Mouse (Mus musculus) left cerebral cortex, adult 2 months (tissue): ENCODE measurements at regions not wholly inside any gene's neighbourhood (a gene's known extent, or its start where the extent isn't known, plus 50 kb on each side); places are given as distances from the start of the nearest gene placed in this dataset.

Experiments
- DNase-seq, 2 experiments: peaks; one replicate each; pipeline ENCODE4 v3.0.0; 2021 to 2022; ENCODE audit warnings: low spot score in 2 of 2, mixed read lengths in 1 of 2; ENCODE audit errors: extremely low spot score in 1 of 2
- H3K27ac ChIP-seq: fragments of 200-600 bp; 2 replicates; pipeline ENCODE4 v1.8.1; 2022
- H3K4me3 ChIP-seq: fragments of 200-600 bp; 2 replicates; pipeline ENCODE4 v1.8.1; 2022
- CTCF ChIP-seq: fragments of 200-600 bp; IDR thresholded peaks from 2 replicates; pipeline ENCODE4 v1.8.1; 2022; ENCODE audit warnings: antibody characterized with exemption, mild to moderate bottlenecking, moderate library complexity
- intact Hi-C: fragments of 180-260 bp; cut with DNase I; formaldehyde crosslinking; loops from one replicate; pipeline ENCODE4 v1.15.1; 2025

DNA sequence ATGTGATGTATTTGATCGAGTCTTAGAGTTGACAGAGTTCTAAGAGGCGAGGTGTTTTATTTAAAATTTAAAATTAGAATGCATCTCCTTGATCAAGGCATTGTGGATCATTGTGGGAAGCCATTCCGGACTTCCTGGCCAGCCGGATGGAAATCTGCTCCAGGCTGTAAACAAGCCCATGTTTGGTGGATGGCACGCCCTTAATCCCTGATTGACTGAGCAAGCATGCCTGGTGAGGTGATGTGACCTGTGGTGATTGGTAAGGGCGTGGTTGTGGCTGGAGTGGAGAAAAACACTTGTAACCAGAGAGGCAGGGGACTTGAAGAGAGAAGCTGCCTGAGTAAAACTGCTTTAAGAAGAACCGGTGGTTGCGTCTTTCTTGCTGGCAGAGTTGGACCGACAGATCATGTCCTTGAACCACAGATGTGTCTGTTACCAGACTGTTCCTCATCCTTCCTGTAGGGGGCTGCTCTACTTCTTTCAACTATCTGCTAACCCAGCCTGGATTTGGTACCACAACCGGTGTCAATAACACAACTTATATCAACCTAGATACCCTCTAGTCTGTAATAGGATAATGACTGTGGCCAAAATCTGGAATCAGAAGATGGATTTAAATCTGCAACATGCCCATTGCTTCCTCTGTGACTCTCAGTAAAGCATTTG lies 164.4 kb downstream of the Ifng start:
- intact Hi-C loops = no loop called here
- no peak for DNase-seq
- Histone ChIP-seq H3K4me3 (no peak overlapping the region), H3K27ac (no peak overlapping the region)
- TF ChIP-seq CTCF = peak; percentile 34

DNA sequence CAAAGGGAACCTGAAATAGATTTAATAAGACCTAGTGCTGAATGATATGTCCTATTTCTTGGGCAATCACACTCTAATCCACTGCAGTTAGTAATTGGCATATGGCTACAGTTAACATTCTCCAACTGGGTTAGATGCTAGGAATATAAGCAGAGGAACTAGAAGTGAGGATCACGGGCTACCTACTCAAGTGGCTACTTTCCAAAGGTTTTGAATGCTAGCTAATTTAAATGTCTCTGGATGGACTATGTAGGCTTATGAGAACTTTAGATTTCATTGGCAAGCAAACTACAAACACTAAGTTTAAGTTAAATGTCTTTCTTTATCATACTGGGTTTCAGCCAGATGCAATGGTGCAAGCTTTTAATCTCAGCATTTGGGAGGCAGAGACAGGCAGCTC lies 166.6 kb downstream of the Ifng start:
- Histone ChIP-seq H3K27ac (no peak overlapping the region), H3K4me3 (no peak overlapping the region)
- TF ChIP-seq CTCF = no peak
- no peak for DNase-seq
- intact Hi-C loops = no loop called here

DNA sequence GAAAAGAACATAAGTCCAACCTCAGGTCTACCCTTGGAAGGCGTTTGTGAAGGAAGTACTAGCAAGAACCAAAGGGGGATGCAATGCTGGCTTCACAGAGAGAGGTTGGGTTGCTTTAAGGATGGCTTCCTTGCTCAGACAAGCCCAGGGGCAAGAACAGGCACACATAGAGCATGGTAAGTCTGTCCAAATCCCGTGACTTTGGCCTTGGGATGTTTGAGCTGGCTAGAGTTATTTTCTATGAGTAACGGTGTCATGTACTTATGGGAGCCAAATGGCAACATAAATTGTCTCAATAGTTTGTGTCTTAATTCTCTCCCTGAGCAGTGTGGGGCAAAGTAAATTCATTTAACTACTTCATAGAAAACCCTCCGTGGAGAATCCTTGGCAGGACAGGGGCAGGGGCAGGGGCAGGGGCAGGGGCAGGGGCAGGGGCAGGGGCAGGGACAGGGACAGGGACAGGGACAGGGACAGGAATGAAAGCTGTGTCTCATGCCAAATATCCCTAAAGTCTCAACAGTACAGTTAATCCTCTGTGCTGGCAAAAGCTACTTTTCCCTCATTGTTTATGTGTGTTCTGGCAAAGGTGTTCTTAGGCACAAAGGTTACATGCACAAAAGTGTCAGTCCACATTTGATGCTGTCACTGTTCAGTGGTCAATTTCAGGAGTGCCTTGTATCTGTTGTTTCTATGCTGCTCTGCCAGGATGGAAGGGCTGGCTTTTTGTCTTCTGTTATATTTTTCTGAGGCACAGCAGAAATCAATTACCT lies 167.7 kb downstream of the Ifng start:
- no peak overlapping the region for H3K4me3 ChIP-seq
- intact Hi-C loops = no loop called here
- DNase-seq = no peak
- TF ChIP-seq CTCF = no peak
- H3K27ac ChIP-seq = no peak overlapping the region

DNA sequence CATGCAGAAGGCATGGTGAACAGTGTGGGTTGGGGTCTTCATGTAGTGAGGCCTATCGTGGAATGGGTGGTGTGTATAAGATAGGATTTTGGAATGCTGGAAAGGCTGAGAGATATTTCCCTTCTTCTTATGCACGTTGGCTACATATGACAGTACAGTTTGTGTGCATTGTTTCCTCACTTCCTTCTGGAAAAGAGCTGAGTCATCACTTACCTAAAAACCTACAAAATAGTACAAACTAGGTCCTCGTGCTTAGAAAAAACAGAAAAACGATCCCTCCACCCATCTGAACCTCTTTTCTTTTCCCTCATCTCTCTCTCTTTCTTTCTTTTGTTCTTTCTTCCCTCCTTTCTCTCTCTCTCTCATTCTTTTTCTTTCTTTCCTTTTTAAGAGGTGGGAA lies 168.3 kb downstream of the Ifng start:
- Histone ChIP-seq H3K4me3 (no peak overlapping the region), H3K27ac (no peak overlapping the region)
- no peak for TF ChIP-seq CTCF
- intact Hi-C loops = no loop called here
- DNase-seq = no peak

DNA sequence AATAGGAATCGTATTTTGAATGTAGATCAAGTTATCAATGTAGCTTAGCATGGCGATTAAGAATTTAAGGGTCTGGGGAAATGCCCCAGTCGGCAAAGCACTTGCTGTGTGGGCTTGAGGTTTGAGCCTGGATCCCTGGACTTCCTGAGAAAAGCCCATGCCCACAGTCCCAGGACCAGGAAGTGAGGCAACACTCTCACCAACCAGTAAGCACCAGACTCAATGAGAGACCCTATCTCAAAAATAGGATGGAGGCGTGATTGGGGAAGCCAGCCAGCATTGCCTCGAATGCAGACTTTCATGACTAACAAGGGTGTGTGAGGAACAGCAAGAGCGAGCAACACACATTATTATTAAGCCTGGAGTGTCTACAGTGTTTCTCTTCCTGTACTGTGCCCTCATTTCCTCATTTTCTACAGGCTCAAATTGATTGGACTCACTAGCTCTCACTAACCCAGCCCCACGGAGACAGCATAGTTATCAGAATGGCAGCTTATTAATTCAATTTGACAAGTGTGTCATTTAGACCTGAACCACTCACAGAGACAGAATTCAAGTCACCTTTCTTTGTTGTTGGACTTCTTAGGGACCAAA lies 170.1 kb downstream of the Ifng start:
- Histone ChIP-seq H3K27ac (no peak overlapping the region), H3K4me3 (no peak overlapping the region)
- intact Hi-C loops = no loop called here
- DNase-seq = no peak
- TF ChIP-seq CTCF = no peak

DNA sequence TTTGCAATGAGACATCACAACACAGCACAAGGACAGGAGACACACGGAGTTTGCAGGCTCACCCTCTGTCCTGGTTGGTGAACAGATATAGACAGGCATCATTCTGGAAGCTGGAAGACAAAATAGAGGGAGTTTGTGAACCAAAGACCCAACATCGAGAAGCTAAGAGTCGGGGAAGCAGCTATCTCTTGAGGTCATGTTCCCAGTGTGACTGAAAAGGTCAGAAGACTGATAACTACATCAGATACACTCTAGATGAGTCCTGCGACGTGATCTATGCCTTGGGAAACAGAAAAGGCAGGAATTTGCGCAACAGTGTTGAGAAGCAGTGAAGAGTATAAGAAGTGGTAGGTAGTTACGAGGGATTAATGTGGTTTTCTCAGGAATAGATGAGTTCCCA lies 171.2 kb downstream of the Ifng start:
- TF ChIP-seq CTCF = no peak
- H3K4me3 ChIP-seq = no peak overlapping the region
- intact Hi-C loops = no loop called here
- no peak overlapping the region for H3K27ac ChIP-seq
- DNase-seq = no peak

DNA sequence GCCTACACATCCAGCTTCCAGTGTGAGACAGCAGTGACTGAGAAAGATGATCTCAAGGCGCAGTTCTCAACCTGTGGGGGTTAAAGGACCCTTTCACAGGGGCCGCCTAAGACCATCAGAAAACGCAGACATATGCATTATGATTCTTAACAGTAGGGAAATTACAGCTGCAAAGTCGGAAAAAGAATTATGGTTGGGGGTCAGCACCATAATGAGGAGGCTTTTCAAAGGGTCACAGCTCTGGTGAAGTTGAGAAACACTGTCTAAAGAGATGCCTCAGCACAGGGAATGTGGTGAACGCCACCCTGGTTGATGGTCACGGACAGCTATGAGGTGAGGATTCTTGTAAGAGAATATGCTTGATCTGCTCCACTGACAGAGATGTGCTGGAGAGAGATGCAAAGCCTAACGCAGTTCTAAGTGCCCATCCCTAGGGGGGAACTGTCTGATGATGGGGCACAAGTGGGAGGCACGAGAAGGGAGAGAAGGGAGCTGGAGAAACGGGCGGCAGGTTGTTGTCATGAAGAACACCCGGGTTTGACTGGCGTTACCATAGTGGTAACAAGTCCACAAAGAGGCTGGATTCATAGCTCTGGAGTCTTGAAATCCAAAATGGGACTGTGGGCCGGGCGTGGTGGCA lies 172.3 kb downstream of the Ifng start:
- Histone ChIP-seq H3K27ac (no peak overlapping the region), H3K4me3 (no peak overlapping the region)
- intact Hi-C loops = no loop called here
- no peak for TF ChIP-seq CTCF
- DNase-seq = no peak

DNA sequence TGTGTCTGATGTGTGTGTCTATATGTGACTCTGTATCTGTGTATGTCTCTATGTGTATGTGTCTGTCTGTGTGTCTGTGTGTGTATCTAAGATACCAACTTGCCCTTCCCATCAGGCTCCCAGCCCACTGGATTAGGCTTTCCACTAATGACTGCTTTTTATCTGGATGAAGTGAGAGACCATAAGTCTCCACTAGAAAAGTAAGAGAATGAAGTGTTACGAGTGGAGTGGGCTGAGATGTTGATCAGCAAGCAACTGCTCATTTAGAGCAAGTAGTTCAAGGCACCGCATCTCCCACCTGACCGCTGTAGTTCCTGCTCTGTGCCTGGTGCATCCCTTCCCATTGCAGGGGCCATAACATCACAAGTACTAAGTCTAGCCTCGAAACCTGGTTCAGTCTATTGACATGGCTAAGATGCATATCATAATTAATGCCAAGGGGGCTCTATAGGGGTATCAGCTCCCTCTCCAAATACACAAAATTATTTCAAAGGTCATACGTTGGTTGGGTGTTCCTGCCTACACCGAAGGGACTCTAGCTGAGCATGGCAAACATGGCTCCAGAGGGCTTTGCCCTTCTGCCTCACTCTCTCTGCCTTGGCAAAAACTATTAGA lies 173.5 kb downstream of the Ifng start:
- Histone ChIP-seq H3K4me3 (no peak overlapping the region), H3K27ac (no peak overlapping the region)
- TF ChIP-seq CTCF = no peak
- intact Hi-C loops = no loop called here
- DNase-seq = no peak

DNA sequence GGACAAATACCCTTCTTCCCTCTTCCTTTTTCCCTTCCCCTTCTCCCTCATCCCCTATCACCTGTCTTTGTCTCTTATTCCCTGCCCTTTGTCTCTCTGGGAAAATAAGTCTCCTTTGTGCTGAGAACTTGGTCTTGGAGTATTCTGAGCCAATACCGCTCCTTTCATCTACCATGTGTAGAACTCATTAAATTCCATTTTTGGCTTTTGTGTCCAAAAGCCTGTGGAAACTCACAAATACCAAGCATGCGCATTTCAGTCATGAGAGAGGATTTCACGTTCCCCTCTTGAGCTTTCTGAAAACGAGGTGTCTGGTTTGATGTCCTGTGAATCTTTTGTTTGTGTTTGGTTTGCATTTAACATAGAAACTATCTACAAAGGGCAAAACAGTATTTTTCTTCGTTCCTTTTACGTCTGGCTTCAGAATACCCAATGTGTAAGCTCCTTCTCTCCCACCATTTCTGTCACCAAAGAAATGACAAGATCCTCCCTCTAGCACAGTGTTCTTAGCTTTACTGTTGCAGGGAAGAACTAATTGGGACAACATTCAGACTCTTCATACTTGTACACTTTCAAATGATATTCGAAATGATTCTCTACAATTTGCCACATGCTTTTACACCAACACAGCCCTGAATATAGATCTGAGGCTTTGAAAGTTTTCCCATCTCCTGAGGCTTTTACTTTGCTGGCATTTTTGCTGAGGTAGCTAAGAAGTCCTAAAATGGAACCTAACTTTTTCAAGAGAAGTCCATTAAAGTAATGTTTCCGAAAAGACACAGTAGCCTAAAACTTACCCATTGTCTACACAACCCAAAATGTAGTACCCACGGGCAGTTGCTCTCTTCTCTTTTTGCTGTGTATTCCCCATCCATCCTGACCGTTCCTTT lies 174.5 kb downstream of the Ifng start:
- DNase-seq = no peak
- TF ChIP-seq CTCF = no peak
- Histone ChIP-seq H3K27ac (no peak overlapping the region), H3K4me3 (no peak overlapping the region)
- intact Hi-C loops = no loop called here

DNA sequence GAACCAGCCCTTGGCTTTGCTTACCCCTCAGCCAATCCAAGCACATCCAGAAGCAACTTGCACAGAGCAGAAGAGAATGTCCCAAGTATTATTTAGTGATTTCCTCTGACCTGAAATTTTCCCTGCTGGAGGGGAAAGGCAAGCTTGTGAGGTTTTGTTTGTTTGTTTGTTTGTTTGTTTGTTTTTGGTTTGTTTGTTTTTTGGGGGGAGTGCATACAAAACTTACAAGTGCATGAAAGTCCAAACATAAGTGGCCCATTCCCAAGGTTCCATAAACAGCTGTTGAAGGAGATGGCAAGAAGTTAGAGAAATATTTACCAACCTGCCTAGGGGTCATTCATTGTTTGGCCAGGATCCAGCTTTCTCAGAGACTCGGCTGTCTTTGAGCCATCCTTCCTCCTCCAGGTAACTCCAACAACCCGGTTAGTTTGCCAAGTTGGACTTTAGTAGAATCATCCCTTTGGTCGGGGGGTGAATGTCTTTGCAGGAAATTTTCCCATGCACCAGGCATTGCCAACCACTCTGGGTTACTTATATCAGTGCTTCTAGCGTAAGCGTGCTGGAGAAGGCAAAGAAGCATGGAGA lies 175.3 kb downstream of the Ifng start:
- H3K4me3 ChIP-seq = no peak overlapping the region
- no peak for TF ChIP-seq CTCF
- no peak overlapping the region for H3K27ac ChIP-seq
- DNase-seq = no peak
- intact Hi-C loops = no loop called here
